Mouse (Mus musculus): ENCODE measurements around the gene Zfp507.

DNA sequence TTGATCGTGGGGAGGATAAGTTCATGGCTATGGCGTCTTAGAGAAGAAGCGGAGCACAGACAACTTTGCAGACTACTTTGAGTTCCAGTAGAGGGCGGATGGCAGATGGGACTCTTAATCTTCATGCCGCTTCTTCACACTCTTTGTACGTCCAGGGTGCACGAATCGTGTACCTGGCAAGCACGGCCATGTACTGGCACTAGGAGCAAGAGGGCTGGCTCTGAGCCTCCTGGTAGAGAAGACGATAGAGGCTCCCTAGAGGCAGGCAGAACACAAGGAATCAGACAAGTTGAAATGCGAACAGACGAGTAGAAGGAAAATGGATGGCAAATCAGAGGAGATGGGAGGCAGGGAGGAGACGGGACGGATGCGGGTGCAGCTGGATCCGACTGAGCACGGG is 19.5 kb upstream of the Zfp507 start:
- no peak for TF ChIP-seq GATA1 (IDR thresholded peaks at IDR 0.05; ENCODE audit: borderline replicate concordance, low read length)
- no peak for TF ChIP-seq FLI1 (IDR thresholded peaks at IDR 0.05; ENCODE audit: low read length)

All from megakaryocyte, embryonic 14.5 days (primary cell).